Mouse (Mus musculus): ENCODE results near the gene Gm27021.

DNA sequence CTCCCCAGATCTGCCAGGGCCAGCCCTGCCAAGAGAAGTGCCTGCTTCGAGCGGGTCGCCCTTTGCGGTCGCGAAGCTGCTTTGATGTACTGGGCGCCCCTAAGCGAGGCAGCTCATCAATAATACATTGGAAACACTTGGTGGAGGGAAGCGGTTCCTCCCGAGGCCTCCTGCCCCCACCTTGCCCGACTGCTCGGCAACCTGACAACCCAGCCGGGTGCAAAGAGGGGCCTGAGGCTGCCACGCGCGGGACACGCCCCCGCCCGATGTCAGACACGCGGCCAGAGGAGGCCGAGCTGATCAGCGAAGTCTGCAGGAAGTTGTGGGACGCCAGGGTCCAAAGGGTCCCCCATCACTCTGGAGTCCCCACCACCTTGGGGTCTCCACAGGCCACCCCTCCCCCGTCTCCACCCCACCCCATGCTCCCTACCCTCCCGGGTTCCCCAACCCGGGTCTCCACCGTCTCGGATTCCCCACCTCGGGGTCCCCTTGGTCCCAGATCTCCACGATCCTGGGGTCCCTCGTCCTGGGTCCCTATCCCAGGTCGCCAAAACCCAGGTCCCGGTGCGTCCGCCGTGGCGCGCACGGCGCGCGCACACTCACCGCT, 34.1 kb downstream of the Gm27021 start:
- TF ChIP-seq EP300 (IDR thresholded peaks at IDR 0.05; ENCODE audit: insufficient read depth, low read depth, low read length), result no peak
- TF ChIP-seq POLR2A (IDR thresholded peaks at IDR 0.05; ENCODE audit: insufficient read depth, low read length), result no peak
